Mouse (Mus musculus): ENCODE measurements around the gene Calca. TPM values are rescaled to one million over a fixed set of nuclear protein-coding genes. Genes with fewer than 3 reads are reported as not detected.

Calca gene
- polyA plus RNA-seq (2015; fragmentation: Nextera tagmentation; extraction: Ambion mirVana), result 6.0 and 10.0 TPM in 2 replicates

- ATAC-seq, result peak; percentile 28; the same call in 1 of the 2 replicates
- Histone ChIP-seq H3K9me3 (replicated peaks; ENCODE audit: control insufficient read depth, low read length, poor library complexity, severe bottlenecking) (no peaks in the 10 kb centered on the region), H3K4me1 (ENCODE audit: control insufficient read depth, insufficient read depth, low read length) (peaks cover 6% of the 10 kb centered on the region), H3K4me3 (ENCODE audit: low read depth, low read length) (peak within 1 kb of the TSS; percentile 44), H3K9ac (ENCODE audit: low read depth, low read length) (peak within 1 kb of the TSS; percentile 59), H3K4me2 (ENCODE audit: low read length) (peak within 1 kb of the TSS; percentile 96), H3K27me3 (ENCODE audit: control insufficient read depth, insufficient read depth, low read depth, low read length) (peaks cover 3% of the 10 kb centered on the region; the same call in 1 of the 2 replicates), H3K27ac (ENCODE audit: low read length) (no peak within 1 kb of the TSS), H3K36me3 (ENCODE audit: control insufficient read depth, insufficient read depth, low read length) (no peaks in the 10 kb centered on the region)
- 1% methylated on average over 12 of the region's 12 CpGs for WGBS
Measured at GRCm38 (mm10) chr7:114636102-114636501, at the start of gene Calca. Gene Calca (minus strand): TSS chr7:114636357.

GRCm38 (mm10) chr7:114672697-114673096 is 36.5 kb upstream of the Calca start:
- 29% methylated on average over 2 of the region's 2 CpGs for WGBS
- Histone ChIP-seq H3K36me3 (ENCODE audit: control insufficient read depth, insufficient read depth, low read length) (no peaks in the 10 kb centered on the region), H3K4me2 (ENCODE audit: low read length) (no peak overlapping the region), H3K9me3 (replicated peaks; ENCODE audit: control insufficient read depth, low read length, poor library complexity, severe bottlenecking) (no peaks in the 10 kb centered on the region), H3K9ac (ENCODE audit: low read depth, low read length) (no peak overlapping the region), H3K4me1 (ENCODE audit: control insufficient read depth, insufficient read depth, low read length) (no peaks in the 10 kb centered on the region), H3K27me3 (ENCODE audit: control insufficient read depth, insufficient read depth, low read depth, low read length) (no peaks in the 10 kb centered on the region), H3K4me3 (ENCODE audit: low read depth, low read length) (no peak overlapping the region), H3K27ac (ENCODE audit: low read length) (no peak overlapping the region)
- ATAC-seq, result no peak

DNA sequence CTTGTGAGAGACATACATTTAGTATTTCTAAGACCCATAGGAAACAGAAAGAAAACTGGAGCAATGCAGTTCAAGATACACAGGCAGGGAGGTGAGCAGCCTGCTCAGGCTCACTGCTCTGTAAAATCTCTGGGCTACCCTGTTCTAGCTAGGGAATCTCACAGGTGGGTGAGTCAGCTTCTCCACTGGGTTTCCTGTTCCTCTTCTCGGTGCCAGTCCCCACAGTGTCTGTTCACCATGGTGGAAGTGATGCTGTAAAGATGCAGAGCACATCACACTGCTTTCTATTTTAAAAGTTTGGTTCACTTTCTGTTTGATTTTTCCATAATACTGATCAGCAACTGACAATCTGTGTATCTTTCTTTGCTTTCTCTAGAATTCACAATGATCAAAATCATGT is 35.2 kb upstream of the Calca start:
- Histone ChIP-seq H3K4me2 (ENCODE audit: low read length) (no peak overlapping the region), H3K4me1 (ENCODE audit: control insufficient read depth, insufficient read depth, low read length) (no peaks in the 10 kb centered on the region), H3K27ac (ENCODE audit: low read length) (no peak overlapping the region), H3K27me3 (ENCODE audit: control insufficient read depth, insufficient read depth, low read depth, low read length) (no peaks in the 10 kb centered on the region), H3K9me3 (replicated peaks; ENCODE audit: control insufficient read depth, low read length, poor library complexity, severe bottlenecking) (no peaks in the 10 kb centered on the region), H3K4me3 (ENCODE audit: low read depth, low read length) (no peak overlapping the region), H3K9ac (ENCODE audit: low read depth, low read length) (no peak overlapping the region), H3K36me3 (ENCODE audit: control insufficient read depth, insufficient read depth, low read length) (no peaks in the 10 kb centered on the region)
- WGBS, result 74% methylated on average over 1 of the region's 1 CpGs
- ATAC-seq, result no peak

DNA sequence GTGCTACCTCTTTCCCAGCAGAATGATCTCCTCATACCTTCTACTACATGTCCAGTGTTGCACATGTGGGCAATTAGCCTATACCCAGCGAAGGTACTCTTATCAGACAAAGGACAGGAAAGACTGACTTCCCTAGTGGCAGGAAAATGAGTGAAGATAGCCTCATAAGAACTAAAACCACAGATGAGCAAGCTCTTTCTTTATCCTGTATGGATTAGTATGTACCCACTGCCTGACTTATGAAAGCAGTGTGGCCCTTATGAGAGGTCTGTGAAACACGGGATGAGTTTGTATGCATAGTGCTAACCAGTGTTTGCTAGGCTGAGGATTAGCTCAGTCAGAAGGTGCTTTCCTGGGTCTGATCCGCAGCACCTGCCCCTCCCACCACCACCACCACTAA is 13.6 kb upstream of the Calca start:
- no peaks in the 10 kb centered on the region for H3K4me1 ChIP-seq (ENCODE audit: control insufficient read depth, insufficient read depth, low read length)
- no peak overlapping the region for H3K9ac ChIP-seq (ENCODE audit: low read depth, low read length)
- 54% methylated on average over 3 of the region's 3 CpGs for WGBS
- H3K4me2 ChIP-seq (ENCODE audit: low read length), result no peak overlapping the region
- no peaks in the 10 kb centered on the region for H3K27me3 ChIP-seq (ENCODE audit: control insufficient read depth, insufficient read depth, low read depth, low read length)
- H3K9me3 ChIP-seq (replicated peaks; ENCODE audit: control insufficient read depth, low read length, poor library complexity, severe bottlenecking), result no peaks in the 10 kb centered on the region
- H3K27ac ChIP-seq (ENCODE audit: low read length), result no peak overlapping the region
- ATAC-seq, result no peak
- no peak overlapping the region for H3K4me3 ChIP-seq (ENCODE audit: low read depth, low read length)
- no peaks in the 10 kb centered on the region for H3K36me3 ChIP-seq (ENCODE audit: control insufficient read depth, insufficient read depth, low read length)

- no peak overlapping the region for H3K4me3 ChIP-seq (ENCODE audit: low read depth, low read length)
- 51% methylated on average over 3 of the region's 3 CpGs for WGBS
- no peak overlapping the region for H3K4me2 ChIP-seq (ENCODE audit: low read length)
- H3K9ac ChIP-seq (ENCODE audit: low read depth, low read length), result no peak overlapping the region
- no peaks in the 10 kb centered on the region for H3K36me3 ChIP-seq (ENCODE audit: control insufficient read depth, insufficient read depth, low read length)
- no peak for ATAC-seq
- no peak overlapping the region for H3K27ac ChIP-seq (ENCODE audit: low read length)
- no peaks in the 10 kb centered on the region for H3K9me3 ChIP-seq (replicated peaks; ENCODE audit: control insufficient read depth, low read length, poor library complexity, severe bottlenecking)
- H3K27me3 ChIP-seq (ENCODE audit: control insufficient read depth, insufficient read depth, low read depth, low read length), result no peaks in the 10 kb centered on the region
- H3K4me1 ChIP-seq (ENCODE audit: control insufficient read depth, insufficient read depth, low read length), result no peaks in the 10 kb centered on the region
Measured at GRCm38 (mm10) chr7:114648791-114649190, 12.6 kb upstream of the Calca start.

- H3K9me3 ChIP-seq (replicated peaks; ENCODE audit: control insufficient read depth, low read length, poor library complexity, severe bottlenecking), result no peaks in the 10 kb centered on the region
- H3K4me3 ChIP-seq (ENCODE audit: low read depth, low read length), result peak overlapping the region; percentile 44
- no peaks in the 10 kb centered on the region for H3K36me3 ChIP-seq (ENCODE audit: control insufficient read depth, insufficient read depth, low read length)
- peaks cover 3% of the 10 kb centered on the region; the same call in 1 of the 2 replicates for H3K27me3 ChIP-seq (ENCODE audit: control insufficient read depth, insufficient read depth, low read depth, low read length)
- WGBS, result under 1% methylated on average over 20 of the region's 20 CpGs
- peak; percentile 73 for ATAC-seq
- H3K27ac ChIP-seq (ENCODE audit: low read length), result no peak overlapping the region
- H3K4me1 ChIP-seq (ENCODE audit: control insufficient read depth, insufficient read depth, low read length), result peaks cover 6% of the 10 kb centered on the region
- H3K9ac ChIP-seq (ENCODE audit: low read depth, low read length), result peak overlapping the region; percentile 59
- peak overlapping the region; percentile 96 for H3K4me2 ChIP-seq (ENCODE audit: low read length)
Measured at GRCm38 (mm10) chr7:114635569-114636101, 522 bp downstream of the Calca start.

DNA sequence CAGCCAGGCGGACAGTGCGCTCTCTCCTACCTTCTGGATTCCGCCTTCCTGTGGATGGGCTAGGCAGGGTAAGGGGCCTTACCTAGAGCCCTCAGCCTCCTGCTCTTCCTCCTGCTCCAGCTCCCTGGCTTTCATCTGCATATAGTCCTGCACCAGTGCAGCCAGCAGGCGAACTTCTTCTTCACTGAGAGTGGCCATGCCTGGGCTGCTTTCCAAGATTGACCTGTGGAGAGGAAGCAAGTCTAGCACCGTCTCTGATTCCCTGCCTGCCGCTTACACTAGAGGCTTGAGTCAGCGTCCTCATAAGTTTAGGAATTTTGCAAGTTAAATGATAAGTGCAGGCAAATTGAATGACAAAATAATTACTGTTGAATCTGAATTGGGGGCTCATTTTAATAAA is 1.8 kb downstream of the Calca start:
- peaks cover 6% of the 10 kb centered on the region for H3K4me1 ChIP-seq (ENCODE audit: control insufficient read depth, insufficient read depth, low read length)
- no peak overlapping the region for H3K4me3 ChIP-seq (ENCODE audit: low read depth, low read length)
- H3K9ac ChIP-seq (ENCODE audit: low read depth, low read length), result no peak overlapping the region
- 77% methylated on average over 7 of the region's 7 CpGs for WGBS
- H3K4me2 ChIP-seq (ENCODE audit: low read length), result no peak overlapping the region
- peaks cover 3% of the 10 kb centered on the region; the same call in 1 of the 2 replicates for H3K27me3 ChIP-seq (ENCODE audit: control insufficient read depth, insufficient read depth, low read depth, low read length)
- ATAC-seq, result no peak
- H3K9me3 ChIP-seq (replicated peaks; ENCODE audit: control insufficient read depth, low read length, poor library complexity, severe bottlenecking), result no peaks in the 10 kb centered on the region
- H3K36me3 ChIP-seq (ENCODE audit: control insufficient read depth, insufficient read depth, low read length), result no peaks in the 10 kb centered on the region
- no peak overlapping the region for H3K27ac ChIP-seq (ENCODE audit: low read length)

GRCm38 (mm10) chr7:114625966-114626365 is 10.2 kb downstream of the Calca start:
- H3K36me3 ChIP-seq (ENCODE audit: control insufficient read depth, insufficient read depth, low read length), result no peaks in the 10 kb centered on the region
- no peak overlapping the region for H3K4me2 ChIP-seq (ENCODE audit: low read length)
- no peak overlapping the region for H3K4me3 ChIP-seq (ENCODE audit: low read depth, low read length)
- no peak overlapping the region for H3K27ac ChIP-seq (ENCODE audit: low read length)
- 96% methylated on average over 3 of the region's 3 CpGs for WGBS
- no peak overlapping the region for H3K9ac ChIP-seq (ENCODE audit: low read depth, low read length)
- no peaks in the 10 kb centered on the region for H3K9me3 ChIP-seq (replicated peaks; ENCODE audit: control insufficient read depth, low read length, poor library complexity, severe bottlenecking)
- H3K27me3 ChIP-seq (ENCODE audit: control insufficient read depth, insufficient read depth, low read depth, low read length), result no peaks in the 10 kb centered on the region
- H3K4me1 ChIP-seq (ENCODE audit: control insufficient read depth, insufficient read depth, low read length), result no peaks in the 10 kb centered on the region
- no peak for ATAC-seq

GRCm38 (mm10) chr7:114616759-114617158 is 19.4 kb downstream of the Calca start:
- H3K27me3 ChIP-seq (ENCODE audit: control insufficient read depth, insufficient read depth, low read depth, low read length), result no peaks in the 10 kb centered on the region
- no peak overlapping the region for H3K27ac ChIP-seq (ENCODE audit: low read length)
- no peak overlapping the region for H3K4me2 ChIP-seq (ENCODE audit: low read length)
- ATAC-seq, result no peak
- H3K9ac ChIP-seq (ENCODE audit: low read depth, low read length), result no peak overlapping the region
- H3K36me3 ChIP-seq (ENCODE audit: control insufficient read depth, insufficient read depth, low read length), result no peaks in the 10 kb centered on the region
- H3K4me1 ChIP-seq (ENCODE audit: control insufficient read depth, insufficient read depth, low read length), result no peaks in the 10 kb centered on the region
- H3K4me3 ChIP-seq (ENCODE audit: low read depth, low read length), result no peak overlapping the region
- H3K9me3 ChIP-seq (replicated peaks; ENCODE audit: control insufficient read depth, low read length, poor library complexity, severe bottlenecking), result no peaks in the 10 kb centered on the region
- WGBS, result 95% methylated on average over 6 of the region's 6 CpGs
